Mouse (Mus musculus) liver, embryonic 13.5 days (tissue): ENCODE data around the gene Hmgn1. TPM values are rescaled to one million over a fixed set of nuclear protein-coding genes. Genes with fewer than 3 reads are reported as not detected.

Source experiments
- ATAC-seq: fragments of 200-750 bp; cut with Nextera tagmentation; 2 replicates; pipeline ENCODE4 v1.8.0; 2017; ENCODE audit warnings: low read depth, mild to moderate bottlenecking, moderate number of reproducible peaks, moderate library complexity
- DNase-seq: peaks from one replicate; pipeline ENCODE4 v3.0.0; 2022
- H3K27ac ChIP-seq: fragments of 300-500 bp; sonication (generic); 2 replicates; pipeline ENCODE4 v1.5.1; 2015; ENCODE audit warnings: moderate library complexity, mild to moderate bottlenecking, inconsistent platforms
- H3K27me3 ChIP-seq: fragments of 300-500 bp; sonication (generic); 2 replicates; pipeline ENCODE4 v1.6.1; 2015; ENCODE audit warnings: mild to moderate bottlenecking, inconsistent platforms
- H3K36me3 ChIP-seq: fragments of 300-500 bp; sonication (generic); 2 replicates; pipeline ENCODE4 v1.6.1; 2015; ENCODE audit warnings: mild to moderate bottlenecking, inconsistent platforms
- H3K4me1 ChIP-seq: fragments of 300-500 bp; sonication (generic); replicated peaks from 2 replicates; pipeline ENCODE4 v1.6.1; 2015; ENCODE audit warnings: inconsistent platforms
- H3K4me2 ChIP-seq: fragments of 300-500 bp; sonication (generic); 2 replicates; pipeline ENCODE4 v1.6.1; 2015; ENCODE audit warnings: inconsistent platforms, mild to moderate bottlenecking, moderate library complexity
- H3K4me3 ChIP-seq: fragments of 300-500 bp; sonication (generic); replicated peaks from 2 replicates; pipeline ENCODE4 v1.5.1; 2015; ENCODE audit warnings: mild to moderate bottlenecking, inconsistent platforms
- H3K9ac ChIP-seq: fragments of 300-500 bp; sonication (generic); 2 replicates; pipeline ENCODE4 v1.6.1; 2015; ENCODE audit warnings: mild to moderate bottlenecking, inconsistent platforms
- H3K9me3 ChIP-seq: fragments of 300-500 bp; sonication (generic); replicated peaks from 2 replicates; pipeline ENCODE4 v1.6.1; 2016; ENCODE audit warnings: inconsistent platforms
- WGBS: fragments of 180-500 bp; shearing (Covaris S2); methylation state at CpG from one replicate; pipeline ENCODE4 v1.1.7; 2015; ENCODE audit not compliant: insufficient replicate concordance; 5-methylcytosine and 5-hydroxymethylcytosine counted together
- polyA plus RNA-seq: library from polyadenylated mRNA; unstranded; fragments of >200 nt; fragmentation: Nextera tagmentation; extraction: Ambion mirVana; gene quantifications from 2 replicates; pipeline ENCODE4 v1.2.1, GENCODE M21; 2015

The Hmgn1 gene
- polyA plus RNA-seq, 1 experiment from 2014 or later, result 173 TPM

- Histone ChIP-seq H3K9me3 (no peaks in the 10 kb centered on the region), H3K27me3 (peaks cover 14% of the 10 kb centered on the region), H3K4me3 (no peak overlapping the region), H3K27ac (no peak overlapping the region), H3K9ac (no peak overlapping the region), H3K4me1 (peaks cover 12% of the 10 kb centered on the region), H3K36me3 (no peaks in the 10 kb centered on the region), H3K4me2 (no peak overlapping the region)
- 65% methylated on average over 5 of the region's 5 CpGs for WGBS
- no peak for DNase-seq
- ATAC-seq, result no peak
Observed at GRCm38 (mm10) chr16:96088120-96088519, 39.4 kb downstream of the Hmgn1 start.

GRCm38 (mm10) chr16:96087436-96087835 is 40.1 kb downstream of the Hmgn1 start:
- no peak overlapping the region for H3K27ac ChIP-seq
- no peak for DNase-seq
- no peak for ATAC-seq
- no peaks in the 10 kb centered on the region for H3K9me3 ChIP-seq
- H3K27me3 ChIP-seq, result peaks cover 21% of the 10 kb centered on the region
- no peak overlapping the region for H3K4me2 ChIP-seq
- peaks cover 19% of the 10 kb centered on the region for H3K4me1 ChIP-seq
- no peak overlapping the region for H3K9ac ChIP-seq
- 58% methylated on average over 4 of the region's 4 CpGs for WGBS
- H3K4me3 ChIP-seq, result no peak overlapping the region
- H3K36me3 ChIP-seq, result no peaks in the 10 kb centered on the region

- WGBS, result 43% methylated on average over 12 of the region's 12 CpGs
- Histone ChIP-seq H3K36me3 (no peaks in the 10 kb centered on the region), H3K27me3 (peaks cover 25% of the 10 kb centered on the region), H3K27ac (no peak overlapping the region), H3K4me3 (no peak overlapping the region), H3K9ac (no peak overlapping the region), H3K4me1 (peaks cover 20% of the 10 kb centered on the region), H3K4me2 (no peak overlapping the region), H3K9me3 (no peaks in the 10 kb centered on the region)
- DNase-seq (no peak), ATAC-seq (no peak)
Observed at GRCm38 (mm10) chr16:96087001-96087400, 40.5 kb downstream of the Hmgn1 start.

- Histone ChIP-seq H3K9ac (no peak overlapping the region), H3K4me2 (no peak overlapping the region), H3K4me1 (peaks cover 28% of the 10 kb centered on the region), H3K36me3 (0 out of 2 replicates have a peak, but pooled peaks cover 1% of the 10 kb centered on the region), H3K27ac (no peak overlapping the region), H3K4me3 (no peak overlapping the region), H3K9me3 (no peaks in the 10 kb centered on the region), H3K27me3 (peaks cover 26% of the 10 kb centered on the region)
- ATAC-seq (no peak), DNase-seq (no peak)
Observed at GRCm38 (mm10) chr16:96085597-96085996, 41.9 kb downstream of the Hmgn1 start.

GRCm38 (mm10) chr16:96083179-96083646 is 44.3 kb downstream of the Hmgn1 start:
- H3K27ac ChIP-seq, result peak overlapping the region; percentile 59
- WGBS, result 20% methylated on average over 20 of the region's 20 CpGs

GRCm38 (mm10) chr16:96082301-96083178 is 45.0 kb downstream of the Hmgn1 start, which contains the start of gene Brwd1:
TSS of gene Brwd1 (minus strand) at chr16:96082526.
- H3K4me2 ChIP-seq, result peak within 1 kb of the TSS; percentile 96
- H3K4me1 ChIP-seq, result peaks cover 30% of the 10 kb centered on the region
- no peaks in the 10 kb centered on the region for H3K9me3 ChIP-seq
- peak within 1 kb of the TSS; percentile 84 for H3K4me3 ChIP-seq
- peaks cover 26% of the 10 kb centered on the region for H3K27me3 ChIP-seq
- ATAC-seq (peak; percentile 68), DNase-seq (peak; percentile 57)
- peak within 1 kb of the TSS; percentile 84 for H3K27ac ChIP-seq
- H3K9ac ChIP-seq, result peak within 1 kb of the TSS; percentile 86
- WGBS, result under 1% methylated on average over 87 of the region's 107 CpGs
- H3K36me3 ChIP-seq, result 0 out of 2 replicates have a peak, but pooled peaks cover 9% of the 10 kb centered on the region

More at GRCm38 (mm10) chr16:96083179-96083646, 44.3 kb downstream of the Hmgn1 start:
- Histone ChIP-seq H3K9ac (peak overlapping the region; percentile 86), H3K4me3 (peak overlapping the region; percentile 84), H3K9me3 (no peaks in the 10 kb centered on the region), H3K27me3 (peaks cover 26% of the 10 kb centered on the region), H3K4me1 (peaks cover 30% of the 10 kb centered on the region), H3K36me3 (0 out of 2 replicates have a peak, but pooled peaks cover 9% of the 10 kb centered on the region), H3K4me2 (peak overlapping the region; percentile 96)
- no peak for ATAC-seq
- DNase-seq, result no peak

- Histone ChIP-seq H3K27ac (peak overlapping the region; percentile 84), H3K36me3 (0 out of 2 replicates have a peak, but pooled peaks cover 9% of the 10 kb centered on the region), H3K4me2 (peak overlapping the region; percentile 96), H3K4me1 (peaks cover 30% of the 10 kb centered on the region), H3K9ac (peak overlapping the region; percentile 86), H3K27me3 (peaks cover 26% of the 10 kb centered on the region), H3K4me3 (peak overlapping the region; percentile 84), H3K9me3 (no peaks in the 10 kb centered on the region)
- under 1% methylated on average over 65 of the region's 68 CpGs for WGBS
- peak; percentile 36 for ATAC-seq
- peak; percentile 23 for DNase-seq
Observed at GRCm38 (mm10) chr16:96081742-96082241, 45.7 kb downstream of the Hmgn1 start.

- peak; percentile 78 for DNase-seq
- H3K9ac ChIP-seq, result peak overlapping the region; percentile 86
- peaks cover 26% of the 10 kb centered on the region for H3K27me3 ChIP-seq
- peak overlapping the region; percentile 96 for H3K4me2 ChIP-seq
- peaks cover 11% of the 10 kb centered on the region; the same call in 1 of the 2 replicates for H3K36me3 ChIP-seq
- peaks cover 30% of the 10 kb centered on the region for H3K4me1 ChIP-seq
- peak overlapping the region; percentile 84 for H3K27ac ChIP-seq
- WGBS, result under 1% methylated on average over 27 of the region's 28 CpGs
- no peaks in the 10 kb centered on the region for H3K9me3 ChIP-seq
- peak overlapping the region; percentile 84 for H3K4me3 ChIP-seq
- ATAC-seq, result peak; percentile 81
Observed at GRCm38 (mm10) chr16:96081331-96081730, 46.2 kb downstream of the Hmgn1 start.

- no peak for DNase-seq
- peak overlapping the region; percentile 96; the same call in 1 of the 2 replicates for H3K4me2 ChIP-seq
- no peak overlapping the region for H3K9ac ChIP-seq
- H3K4me1 ChIP-seq, result peaks cover 30% of the 10 kb centered on the region
- no peaks in the 10 kb centered on the region for H3K9me3 ChIP-seq
- peaks cover 23% of the 10 kb centered on the region for H3K27me3 ChIP-seq
- H3K36me3 ChIP-seq, result peaks cover 15% of the 10 kb centered on the region; the same call in 1 of the 2 replicates
- WGBS, result 77% methylated on average over 7 of the region's 7 CpGs
- no peak for ATAC-seq
- peak overlapping the region; percentile 84; the same call in 1 of the 2 replicates for H3K4me3 ChIP-seq
- H3K27ac ChIP-seq, result no peak overlapping the region
Observed at GRCm38 (mm10) chr16:96080524-96080923, 47.0 kb downstream of the Hmgn1 start.
